Mouse (Mus musculus) thymus, adult 2 months (tissue): ENCODE data around the gene Sspo. TPM values are rescaled to one million over a fixed set of nuclear protein-coding genes. Genes with fewer than 3 reads are reported as not detected.

Experiments used
- DNase-seq: peaks from one replicate; pipeline ENCODE4 v3.0.0; 2021
- H3K27ac ChIP-seq: fragments of 200-500 bp; 2 replicates; pipeline ENCODE4 v1.5.1; 2012; ENCODE audit warnings: low read length, control low read depth; ENCODE audit not compliant: control insufficient read depth, insufficient read depth
- H3K27me3 ChIP-seq: fragments of 200-500 bp; 2 replicates; pipeline ENCODE4 v1.6.1; 2012; ENCODE audit warnings: mild to moderate bottlenecking, low read length, moderate library complexity, mixed read lengths; ENCODE audit not compliant: control insufficient read depth, insufficient read depth
- H3K36me3 ChIP-seq: fragments of 200-500 bp; 2 replicates; pipeline ENCODE4 v1.6.1; 2012; ENCODE audit warnings: mild to moderate bottlenecking, low read length, moderate library complexity; ENCODE audit not compliant: control insufficient read depth, insufficient read depth
- H3K4me1 ChIP-seq: fragments of 200-500 bp; replicated peaks from 2 replicates; pipeline ENCODE4 v1.6.1; 2012; ENCODE audit warnings: low read length; ENCODE audit not compliant: control insufficient read depth, insufficient read depth
- H3K4me3 ChIP-seq: fragments of 200-500 bp; 2 replicates; pipeline ENCODE4 v1.5.1; 2012; ENCODE audit warnings: mild to moderate bottlenecking, low read length, control low read depth, moderate library complexity; ENCODE audit not compliant: control insufficient read depth, insufficient read depth
- CTCF ChIP-seq: fragments of 200-500 bp; IDR thresholded peaks from 2 replicates; pipeline ENCODE4 v1.5.1; 2012; ENCODE audit warnings: mild to moderate bottlenecking, control low read depth, low read length, moderate library complexity, borderline replicate concordance; ENCODE audit not compliant: control insufficient read depth, poor library complexity, insufficient read depth; ENCODE audit errors: extremely low read depth
- POLR2A ChIP-seq: fragments of 200-500 bp; IDR thresholded peaks from 2 replicates; pipeline ENCODE4 v1.6.1; 2012; ENCODE audit warnings: mild to moderate bottlenecking, low read length, control low read depth, moderate library complexity; ENCODE audit not compliant: control insufficient read depth, poor library complexity, insufficient read depth; ENCODE audit errors: extremely low read depth
- WGBS: fragments of 180-500 bp; shearing (Covaris S2); methylation state at CpG from one replicate; pipeline ENCODE4 v1.1.7; 2018; 5-methylcytosine and 5-hydroxymethylcytosine counted together
- polyA plus RNA-seq: library from polyadenylated mRNA; depleted of rRNA; stranded (reverse); fragments of >200 nt; gene quantifications from 2 replicates; pipeline ENCODE4 v1.2.3, GENCODE M21; 2012

Sspo gene
- polyA plus RNA-seq, 1 experiment: 35.4 TPM

DNA sequence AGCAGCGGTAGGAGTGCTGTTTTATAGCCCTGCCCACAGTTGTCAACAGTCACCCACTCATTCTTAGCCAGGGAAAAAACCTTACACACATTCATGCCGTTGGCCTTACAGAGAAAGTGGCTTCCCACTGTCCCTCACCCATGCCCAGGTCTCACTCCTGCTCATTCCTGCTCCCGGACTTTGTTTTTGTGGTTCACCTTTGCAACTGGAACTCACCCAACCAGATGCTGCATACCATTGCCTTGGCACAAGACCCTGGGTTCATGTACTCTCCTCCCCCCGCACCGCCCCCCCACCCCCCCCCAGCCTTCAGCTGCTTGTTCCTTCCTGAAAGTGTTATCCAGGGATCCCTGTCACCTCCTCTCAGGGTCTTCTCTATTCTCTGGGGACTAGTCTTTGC lies 12.9 kb upstream of the Sspo start:
- no peak overlapping the region for H3K4me3 ChIP-seq
- TF ChIP-seq POLR2A (no peak), CTCF (no peak)
- H3K4me1 ChIP-seq: no peaks in the 10 kb centered on the region
- 79% methylated on average over 5 of the region's 5 CpGs for WGBS
- no peaks in the 10 kb centered on the region for H3K27me3 ChIP-seq
- no peaks in the 10 kb centered on the region for H3K36me3 ChIP-seq
- no peak for DNase-seq
- H3K27ac ChIP-seq: no peak overlapping the region

DNA sequence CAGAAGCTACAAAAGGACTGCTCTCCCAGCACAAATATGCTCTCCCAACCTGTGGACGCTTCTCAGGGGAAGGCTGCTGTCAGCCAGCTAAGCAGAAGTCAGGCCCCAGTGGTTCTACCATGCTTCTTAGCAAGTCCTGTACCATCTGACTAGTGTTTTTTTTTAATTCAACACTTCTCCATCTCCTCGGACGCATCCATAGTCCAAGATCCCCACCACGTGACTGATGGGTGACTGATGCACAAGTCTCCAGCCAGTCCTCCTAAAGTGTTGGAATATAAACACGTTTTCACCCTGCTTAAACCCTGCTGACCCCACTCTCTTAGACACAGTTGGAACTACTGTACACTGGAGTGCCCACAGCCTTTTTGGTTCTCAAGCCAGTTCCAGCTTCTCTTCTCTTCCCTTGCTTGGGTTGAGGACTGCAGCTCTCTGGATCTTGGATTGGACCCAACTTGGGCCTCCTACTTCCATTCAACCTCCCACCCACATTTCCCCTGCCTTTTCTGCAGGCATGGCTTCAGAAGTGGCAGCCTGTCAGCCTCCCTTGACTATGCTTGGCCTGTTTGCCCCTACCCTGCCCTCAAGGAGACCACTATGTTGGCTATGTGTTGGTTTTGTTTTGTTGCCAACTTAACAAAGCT lies 12.2 kb upstream of the Sspo start:
- Histone ChIP-seq H3K36me3 (no peaks in the 10 kb centered on the region), H3K4me3 (no peak overlapping the region), H3K27me3 (no peaks in the 10 kb centered on the region), H3K4me1 (peaks cover 4% of the 10 kb centered on the region; the same call in 1 of the 2 replicates), H3K27ac (no peak overlapping the region)
- DNase-seq: no peak
- TF ChIP-seq POLR2A (no peak), CTCF (no peak)
- whole genome bisulfite sequencing: 98% methylated on average over 5 of the region's 5 CpGs

DNA sequence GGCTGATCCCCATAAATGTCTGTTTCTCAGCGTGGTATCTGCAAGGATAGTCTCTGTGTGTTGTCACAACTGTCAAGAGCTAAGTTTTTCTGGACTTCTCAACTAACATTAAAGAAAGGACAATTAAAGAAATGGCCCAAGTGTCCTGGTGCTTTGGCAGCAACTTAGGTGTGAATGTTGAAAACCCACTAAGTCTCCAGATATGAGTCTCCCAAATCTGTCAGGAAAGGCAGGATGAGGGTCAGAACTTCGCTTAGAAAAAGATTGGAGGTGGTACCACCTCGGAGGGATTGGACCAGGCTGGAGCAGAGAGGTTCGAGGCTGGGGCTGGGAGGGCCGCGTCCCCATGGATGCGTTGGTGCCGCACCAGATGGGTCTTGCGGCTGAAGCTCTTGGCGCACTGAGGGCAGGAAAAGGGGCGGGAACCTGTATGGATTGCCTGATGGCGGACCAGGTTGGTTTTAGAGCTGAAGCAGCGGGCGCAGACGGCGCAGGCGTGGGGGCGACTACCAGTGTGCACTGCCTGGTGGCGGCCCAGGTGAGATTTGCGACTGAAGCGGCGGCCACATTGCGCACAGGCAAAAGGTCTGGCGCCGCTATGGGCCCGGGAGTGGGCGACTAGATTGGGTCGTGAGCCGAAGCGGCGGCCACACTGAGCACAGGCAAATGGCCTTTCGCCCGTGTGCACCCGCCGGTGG lies 10.2 kb upstream of the Sspo start:
- no peak overlapping the region for H3K4me3 ChIP-seq

DNA sequence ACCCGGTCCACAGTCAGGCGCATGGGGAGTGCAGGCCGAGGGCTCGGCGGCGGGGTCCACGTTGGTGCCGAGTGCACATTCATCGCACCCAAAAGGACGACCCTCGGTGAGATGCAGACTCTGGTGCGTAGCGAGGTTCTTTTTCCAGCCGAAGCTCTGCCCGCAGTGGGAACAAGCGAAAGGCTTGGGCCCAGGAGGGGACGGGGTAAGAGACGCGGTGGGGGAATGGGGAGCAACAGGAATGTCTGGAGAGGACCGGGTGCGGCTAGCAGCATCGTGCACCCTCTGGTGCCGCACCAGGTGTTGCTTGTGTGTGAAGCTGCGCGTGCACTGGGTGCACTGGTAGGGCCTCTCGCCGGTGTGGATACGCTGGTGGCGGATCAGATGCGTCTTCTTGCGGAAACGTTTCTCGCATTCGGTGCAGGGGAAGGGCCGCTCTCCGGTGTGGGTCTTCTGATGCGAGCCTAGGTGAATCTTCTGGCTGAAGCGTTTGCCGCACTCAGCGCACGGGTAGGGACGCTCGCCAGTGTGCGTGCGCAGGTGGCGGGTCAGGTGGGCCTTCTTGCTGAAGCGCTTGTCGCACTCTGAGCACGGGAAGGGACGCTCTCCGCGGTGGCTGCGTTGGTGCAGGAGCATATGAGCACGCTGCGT lies 9.4 kb upstream of the Sspo start:
- H3K4me1 ChIP-seq: peaks cover 10% of the 10 kb centered on the region
- no peak for DNase-seq
- H3K27me3 ChIP-seq: no peaks in the 10 kb centered on the region
- WGBS: 95% methylated on average over 55 of the region's 55 CpGs
- no peak overlapping the region for H3K27ac ChIP-seq
- no peak for TF ChIP-seq POLR2A
- no peak for TF ChIP-seq CTCF
- no peak overlapping the region for H3K4me3 ChIP-seq
- no peaks in the 10 kb centered on the region for H3K36me3 ChIP-seq

More for the DNA sequence above, 10.2 kb upstream of the Sspo start:
- no peak for DNase-seq
- Histone ChIP-seq H3K27me3 (no peaks in the 10 kb centered on the region), H3K36me3 (no peaks in the 10 kb centered on the region), H3K4me1 (peaks cover 4% of the 10 kb centered on the region; the same call in 1 of the 2 replicates), H3K27ac (no peak overlapping the region)
- 97% methylated on average over 32 of the region's 35 CpGs for WGBS
- TF ChIP-seq POLR2A (no peak), CTCF (no peak)

DNA sequence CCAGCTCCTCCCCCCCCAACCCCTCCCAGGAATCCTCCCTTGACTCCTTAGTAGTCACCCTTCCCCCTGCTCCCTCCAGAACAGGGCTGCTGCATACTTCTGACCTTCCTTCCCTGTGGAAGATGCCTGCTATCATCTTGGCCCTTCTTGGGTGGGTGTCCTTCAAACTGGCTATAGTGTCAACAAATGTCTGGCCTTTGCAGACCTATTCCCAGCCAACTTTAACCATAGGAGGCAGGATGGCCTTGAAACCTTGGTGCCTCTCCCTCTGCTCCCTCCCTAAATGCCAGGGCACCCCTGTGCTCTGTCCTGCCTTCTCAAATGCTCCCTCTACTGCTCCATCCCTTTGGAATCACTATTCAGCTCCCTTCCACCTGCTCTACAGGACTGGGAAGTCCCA lies 8.4 kb upstream of the Sspo start:
- H3K36me3 ChIP-seq: no peaks in the 10 kb centered on the region
- DNase-seq: no peak
- no peak overlapping the region for H3K27ac ChIP-seq
- peaks cover 12% of the 10 kb centered on the region for H3K4me1 ChIP-seq
- no peaks in the 10 kb centered on the region for H3K27me3 ChIP-seq
- TF ChIP-seq POLR2A (no peak), CTCF (no peak)
- no peak overlapping the region for H3K4me3 ChIP-seq

DNA sequence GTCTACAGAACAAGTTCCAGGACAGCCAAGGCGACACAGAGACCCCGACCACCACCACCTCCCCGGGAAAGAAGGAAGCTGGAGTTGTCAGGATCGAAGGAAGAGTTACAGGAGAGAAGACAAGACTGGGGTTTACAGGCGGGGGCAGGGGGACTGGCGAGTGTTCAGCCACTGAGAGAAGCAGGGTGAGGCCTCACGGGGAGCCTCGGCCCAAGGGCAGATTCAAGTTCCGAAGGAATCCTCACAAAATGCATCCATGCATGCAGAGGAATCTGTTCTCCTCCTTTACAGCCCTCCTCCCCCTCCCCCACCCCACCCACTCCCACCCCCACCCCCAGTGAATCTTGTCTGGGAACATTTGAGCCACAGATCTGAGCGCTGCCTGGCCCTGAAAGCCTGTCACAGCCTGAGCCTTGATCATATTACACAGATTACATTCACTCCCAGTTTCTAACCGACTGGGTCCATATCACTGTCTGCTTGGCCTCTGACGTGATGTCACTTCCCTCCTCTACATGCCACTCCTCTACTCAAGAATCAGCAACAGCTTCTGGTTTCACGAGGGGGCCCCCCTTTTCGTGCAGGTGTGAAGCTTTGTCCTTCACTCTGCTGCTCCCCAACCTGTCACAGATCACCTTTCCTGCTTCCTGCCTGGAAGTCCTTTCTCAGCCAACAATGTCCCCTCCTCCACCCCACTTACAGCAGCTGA lies 7.6 kb upstream of the Sspo start:
- Histone ChIP-seq H3K36me3 (no peaks in the 10 kb centered on the region), H3K27ac (no peak overlapping the region), H3K4me1 (peaks cover 14% of the 10 kb centered on the region), H3K27me3 (no peaks in the 10 kb centered on the region; the same call in 1 of the 2 replicates), H3K4me3 (no peak overlapping the region)
- DNase-seq: no peak
- TF ChIP-seq POLR2A (no peak), CTCF (no peak)
- 79% methylated on average over 14 of the region's 14 CpGs for WGBS
